Mouse (Mus musculus) myocyte (in vitro differentiated cells): Measurements from ENCODE around the gene Bicdl2.

Experiments
- MYOG ChIP-seq, 3 experiments: IDR thresholded peaks; one replicate each; pipeline ENCODE4 v1.6.1; 2011; ENCODE audit warnings: control low read depth in 2 of 3, low read depth in 2 of 3, mild to moderate bottlenecking in 2 of 3; ENCODE audit not compliant: insufficient read length in 2 of 3, control insufficient read depth in 1 of 3, insufficient read depth in 1 of 3
- POLR2A ChIP-seq: IDR thresholded peaks from one replicate; pipeline ENCODE4 v1.6.1; 2011; ENCODE audit warnings: low read depth, mild to moderate bottlenecking, control low read depth, moderate library complexity; ENCODE audit not compliant: insufficient read length
- POLR2AphosphoS2 ChIP-seq: IDR thresholded peaks from one replicate; pipeline ENCODE4 v1.6.1; 2011; ENCODE audit warnings: low read depth, control low read depth; ENCODE audit not compliant: insufficient read length

DNA sequence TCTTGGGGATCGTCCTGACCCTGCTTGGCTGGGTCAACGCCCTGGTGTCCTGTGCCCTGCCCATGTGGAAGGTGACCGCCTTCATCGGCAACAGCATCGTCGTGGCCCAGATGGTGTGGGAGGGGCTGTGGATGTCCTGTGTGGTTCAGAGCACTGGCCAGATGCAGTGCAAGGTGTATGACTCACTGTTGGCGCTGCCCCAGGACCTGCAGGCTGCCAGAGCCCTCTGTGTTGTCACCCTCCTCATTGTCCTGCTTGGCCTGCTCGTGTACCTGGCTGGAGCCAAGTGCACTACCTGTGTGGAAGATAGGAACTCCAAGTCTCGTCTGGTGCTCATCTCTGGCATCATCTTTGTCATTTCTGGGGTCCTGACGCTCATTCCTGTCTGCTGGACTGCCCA, 20.8 kb downstream of the Bicdl2 start:
- TF ChIP-seq POLR2A (no peak), POLR2AphosphoS2 (no peak), MYOG (IDR thresholded peaks at IDR 0.05; ENCODE audit: control insufficient read depth in 1 of 3, insufficient read depth in 1 of 3, insufficient read length in 2 of 3, low read depth in 2 of 3) (no peak)
